Mouse (Mus musculus): ENCODE data around the gene Irf9. TPM values are rescaled to one million over a fixed set of nuclear protein-coding genes. Genes with fewer than 3 reads are reported as not detected.

Gene Irf9
- polyA plus RNA-seq, 1 experiment, result 10.9 TPM

DNA sequence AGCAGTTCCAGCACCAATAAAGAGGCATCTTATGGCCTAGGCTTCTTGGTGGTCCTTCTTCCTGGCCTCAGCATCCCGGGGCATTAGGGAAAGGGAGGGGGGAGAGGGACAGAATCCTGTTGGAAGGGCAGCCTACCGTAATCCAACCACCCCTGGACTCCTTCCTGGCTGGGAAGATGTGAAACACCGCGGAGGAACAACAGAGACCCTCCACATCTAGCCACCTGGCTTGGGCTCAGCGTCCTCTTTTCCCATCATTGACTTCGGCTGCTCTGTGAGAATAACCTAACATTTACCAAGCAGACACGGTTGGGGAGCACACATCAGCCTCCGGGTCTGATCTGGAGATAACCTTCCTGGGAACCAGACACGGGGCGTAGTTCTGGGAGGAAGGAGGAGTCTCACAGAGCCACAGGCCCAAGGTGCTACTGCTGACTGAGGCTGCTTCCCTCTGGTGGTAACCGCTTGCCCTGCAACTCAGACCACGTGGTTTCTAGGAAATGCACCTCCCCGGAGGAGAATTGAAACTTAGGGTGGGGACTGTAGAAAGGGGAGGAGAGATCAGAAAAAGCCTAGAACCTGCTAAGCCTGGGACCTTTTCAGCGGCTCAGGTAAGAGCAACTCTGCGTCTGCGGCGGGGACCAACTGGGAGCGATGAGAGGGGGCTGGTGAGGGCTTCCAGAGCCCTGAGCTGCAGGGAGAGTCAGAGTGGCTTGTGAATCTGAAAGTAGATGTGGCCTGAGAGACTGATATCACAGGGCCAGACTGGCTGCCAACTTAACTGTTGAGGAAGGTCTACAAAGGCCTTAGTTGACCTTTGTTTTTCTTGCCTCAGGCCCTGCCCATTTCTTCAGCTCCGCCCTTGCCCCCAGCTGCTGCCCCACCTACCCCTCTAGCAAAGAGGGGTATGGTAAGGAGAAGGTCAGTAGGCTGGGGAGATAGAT lies 534 bp downstream of the Irf9 start:
- H3K9ac ChIP-seq (ENCODE audit: low read depth, poor library complexity, severe bottlenecking), result peak overlapping the region; percentile 24; the same call in 1 of the 2 replicates
- no peaks in the 10 kb centered on the region for H3K27me3 ChIP-seq (ENCODE audit: control insufficient read depth, insufficient read depth, low read length, poor library complexity, severe bottlenecking)
- peak overlapping the region; percentile 46 for H3K4me3 ChIP-seq (ENCODE audit: low read depth, low read length)
- peak overlapping the region; percentile 88 for H3K27ac ChIP-seq (ENCODE audit: insufficient read depth, low read length)
- no peaks in the 10 kb centered on the region for H3K9me3 ChIP-seq (replicated peaks; ENCODE audit: control insufficient read depth, insufficient read depth, low read length, poor library complexity, severe bottlenecking)
- TF ChIP-seq EP300 (IDR thresholded peaks at IDR 0.05; ENCODE audit: insufficient read depth, low read depth, low read length), result peak; percentile 86
- TF ChIP-seq CTCF (IDR thresholded peaks at IDR 0.05; ENCODE audit: low read depth, low read length), result peak; percentile 86
- TF ChIP-seq POLR2A (IDR thresholded peaks at IDR 0.05; ENCODE audit: insufficient read depth, low read length), result peak; percentile 9
- H3K36me3 ChIP-seq (ENCODE audit: control insufficient read depth, insufficient read depth, low read length, poor library complexity, severe bottlenecking), result peaks cover 35% of the 10 kb centered on the region
- H3K4me1 ChIP-seq (ENCODE audit: control insufficient read depth, insufficient read depth, low read length), result peaks cover 4% of the 10 kb centered on the region

DNA sequence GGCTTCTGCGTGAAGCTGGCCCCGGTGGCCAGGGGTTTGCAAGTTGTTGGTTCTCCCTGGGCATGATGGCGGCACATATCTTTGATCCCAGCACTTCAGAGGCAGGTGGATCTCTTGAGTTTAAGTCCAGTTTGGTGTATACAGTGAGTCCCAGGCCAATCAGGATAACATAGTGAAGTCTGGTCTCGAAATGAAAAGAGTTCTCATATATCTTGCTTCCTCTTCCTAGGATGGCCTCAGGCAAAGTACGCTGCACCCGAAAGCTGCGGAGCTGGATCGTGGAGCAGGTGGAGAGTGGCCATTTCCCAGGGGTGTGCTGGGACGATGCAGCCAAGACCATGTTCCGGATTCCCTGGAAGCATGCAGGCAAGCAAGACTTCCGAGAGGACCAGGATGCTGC lies 1.5 kb downstream of the Irf9 start:
- peak overlapping the region; percentile 88 for H3K27ac ChIP-seq (ENCODE audit: insufficient read depth, low read length)
- H3K36me3 ChIP-seq (ENCODE audit: control insufficient read depth, insufficient read depth, low read length, poor library complexity, severe bottlenecking), result peaks cover 35% of the 10 kb centered on the region
- peak overlapping the region; percentile 22 for H3K4me3 ChIP-seq (ENCODE audit: low read depth, low read length)
- H3K27me3 ChIP-seq (ENCODE audit: control insufficient read depth, insufficient read depth, low read length, poor library complexity, severe bottlenecking), result no peaks in the 10 kb centered on the region
- H3K4me1 ChIP-seq (ENCODE audit: control insufficient read depth, insufficient read depth, low read length), result peaks cover 4% of the 10 kb centered on the region
- TF ChIP-seq CTCF (IDR thresholded peaks at IDR 0.05; ENCODE audit: low read depth, low read length) (no peak), EP300 (IDR thresholded peaks at IDR 0.05; ENCODE audit: insufficient read depth, low read depth, low read length) (no peak), POLR2A (IDR thresholded peaks at IDR 0.05; ENCODE audit: insufficient read depth, low read length) (no peak)
- H3K9ac ChIP-seq (ENCODE audit: low read depth, poor library complexity, severe bottlenecking), result no peak overlapping the region; the same call in 1 of the 2 replicates
- no peaks in the 10 kb centered on the region for H3K9me3 ChIP-seq (replicated peaks; ENCODE audit: control insufficient read depth, insufficient read depth, low read length, poor library complexity, severe bottlenecking)

DNA sequence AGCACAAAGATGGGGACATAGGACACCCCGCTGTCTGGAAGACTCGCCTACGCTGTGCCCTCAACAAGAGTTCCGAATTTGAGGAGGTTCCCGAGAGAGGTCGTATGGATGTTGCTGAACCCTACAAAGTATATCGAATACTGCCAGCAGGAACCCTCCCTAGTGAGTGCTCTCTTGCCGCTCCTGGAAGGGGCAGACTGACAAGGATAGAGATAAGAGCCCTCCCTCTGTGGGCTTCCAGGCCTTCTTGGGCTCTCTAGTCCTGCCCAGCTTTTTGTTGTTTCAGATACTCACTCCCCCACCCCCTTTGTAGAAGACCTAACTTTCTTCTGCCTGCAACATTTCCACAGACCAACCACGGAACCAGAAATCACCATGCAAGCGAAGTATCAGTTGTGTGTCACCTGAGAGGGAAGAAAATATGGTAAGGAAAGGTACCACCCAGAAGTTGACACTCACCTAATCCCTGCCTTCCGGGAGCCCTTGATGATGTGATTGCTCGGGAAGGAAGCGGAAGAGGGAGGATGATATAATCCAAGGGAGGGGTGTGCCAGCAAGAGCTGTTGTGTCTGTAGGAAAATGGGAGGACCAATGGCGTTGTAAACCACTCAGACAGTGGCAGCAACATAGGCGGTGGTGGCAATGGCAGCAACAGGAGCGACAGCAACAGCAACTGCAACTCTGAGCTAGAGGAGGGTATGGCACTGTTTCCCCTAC lies 2.5 kb downstream of the Irf9 start:
- H3K9me3 ChIP-seq (replicated peaks; ENCODE audit: control insufficient read depth, insufficient read depth, low read length, poor library complexity, severe bottlenecking), result no peaks in the 10 kb centered on the region
- TF ChIP-seq CTCF (IDR thresholded peaks at IDR 0.05; ENCODE audit: low read depth, low read length), result no peak
- no peak for TF ChIP-seq EP300 (IDR thresholded peaks at IDR 0.05; ENCODE audit: insufficient read depth, low read depth, low read length)
- no peak for TF ChIP-seq POLR2A (IDR thresholded peaks at IDR 0.05; ENCODE audit: insufficient read depth, low read length)
- peak overlapping the region; percentile 46; the same call in 1 of the 2 replicates for H3K27ac ChIP-seq (ENCODE audit: insufficient read depth, low read length)
- H3K4me1 ChIP-seq (ENCODE audit: control insufficient read depth, insufficient read depth, low read length), result peaks cover 4% of the 10 kb centered on the region
- peaks cover 35% of the 10 kb centered on the region for H3K36me3 ChIP-seq (ENCODE audit: control insufficient read depth, insufficient read depth, low read length, poor library complexity, severe bottlenecking)
- H3K27me3 ChIP-seq (ENCODE audit: control insufficient read depth, insufficient read depth, low read length, poor library complexity, severe bottlenecking), result no peaks in the 10 kb centered on the region
- peak overlapping the region; percentile 23 for H3K9ac ChIP-seq (ENCODE audit: low read depth, poor library complexity, severe bottlenecking)
- no peak overlapping the region for H3K4me3 ChIP-seq (ENCODE audit: low read depth, low read length)

DNA sequence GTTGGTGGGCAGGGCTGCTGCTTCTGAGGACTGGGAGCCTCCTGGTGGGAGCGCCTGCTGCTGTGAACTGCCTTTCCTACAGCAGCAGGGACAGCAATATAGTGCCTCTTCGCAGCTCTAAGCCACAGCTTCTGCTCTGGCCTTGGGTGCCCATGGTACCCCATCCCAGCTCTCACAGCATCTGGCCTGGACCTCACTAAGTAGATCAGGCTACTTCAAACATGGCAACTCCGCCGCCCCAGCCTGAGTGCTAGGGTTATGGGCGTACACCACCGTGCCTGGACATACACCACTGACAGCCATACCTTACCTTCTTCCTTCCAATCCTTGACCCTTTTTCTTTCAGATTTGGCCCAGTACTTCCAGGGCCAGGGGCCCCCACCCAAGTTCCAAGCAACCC lies 5.0 kb downstream of the Irf9 start:
- H3K9ac ChIP-seq (ENCODE audit: low read depth, poor library complexity, severe bottlenecking), result no peak overlapping the region
- TF ChIP-seq CTCF (IDR thresholded peaks at IDR 0.05; ENCODE audit: low read depth, low read length) (no peak), EP300 (IDR thresholded peaks at IDR 0.05; ENCODE audit: insufficient read depth, low read depth, low read length) (no peak), POLR2A (IDR thresholded peaks at IDR 0.05; ENCODE audit: insufficient read depth, low read length) (no peak)
- peaks cover 4% of the 10 kb centered on the region for H3K4me1 ChIP-seq (ENCODE audit: control insufficient read depth, insufficient read depth, low read length)
- H3K4me3 ChIP-seq (ENCODE audit: low read depth, low read length), result no peak overlapping the region
- H3K9me3 ChIP-seq (replicated peaks; ENCODE audit: control insufficient read depth, insufficient read depth, low read length, poor library complexity, severe bottlenecking), result no peaks in the 10 kb centered on the region
- peaks cover 25% of the 10 kb centered on the region for H3K36me3 ChIP-seq (ENCODE audit: control insufficient read depth, insufficient read depth, low read length, poor library complexity, severe bottlenecking)
- no peak overlapping the region for H3K27ac ChIP-seq (ENCODE audit: insufficient read depth, low read length)
- H3K27me3 ChIP-seq (ENCODE audit: control insufficient read depth, insufficient read depth, low read length, poor library complexity, severe bottlenecking), result no peaks in the 10 kb centered on the region

DNA sequence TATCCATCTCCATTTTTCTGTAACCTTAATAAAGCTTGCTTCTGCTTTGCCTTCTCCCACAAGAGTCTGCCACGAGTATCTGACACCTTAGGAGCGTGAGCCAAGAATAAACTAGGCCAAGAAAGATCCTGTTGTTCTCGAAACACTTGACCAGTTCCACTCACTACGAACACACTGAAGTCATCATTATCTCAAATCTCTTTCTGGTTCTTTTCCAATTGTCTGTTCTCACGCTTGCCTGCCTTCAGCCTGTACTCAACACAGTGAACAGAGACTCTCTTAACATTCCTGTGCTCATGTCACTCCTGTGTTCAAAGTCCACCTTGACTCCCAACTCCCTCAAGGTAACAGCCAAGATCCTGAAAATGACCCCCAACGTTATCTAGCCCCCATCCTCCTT lies 10.0 kb downstream of the Irf9 start:
- Histone ChIP-seq H3K36me3 (ENCODE audit: control insufficient read depth, insufficient read depth, low read length, poor library complexity, severe bottlenecking) (peaks cover 13% of the 10 kb centered on the region), H3K27me3 (ENCODE audit: control insufficient read depth, insufficient read depth, low read length, poor library complexity, severe bottlenecking) (no peaks in the 10 kb centered on the region), H3K9ac (ENCODE audit: low read depth, poor library complexity, severe bottlenecking) (no peak overlapping the region), H3K4me3 (ENCODE audit: low read depth, low read length) (no peak overlapping the region), H3K9me3 (replicated peaks; ENCODE audit: control insufficient read depth, insufficient read depth, low read length, poor library complexity, severe bottlenecking) (no peaks in the 10 kb centered on the region), H3K27ac (ENCODE audit: insufficient read depth, low read length) (no peak overlapping the region), H3K4me1 (ENCODE audit: control insufficient read depth, insufficient read depth, low read length) (no peaks in the 10 kb centered on the region)
- TF ChIP-seq POLR2A (IDR thresholded peaks at IDR 0.05; ENCODE audit: insufficient read depth, low read length), result no peak
- no peak for TF ChIP-seq EP300 (IDR thresholded peaks at IDR 0.05; ENCODE audit: insufficient read depth, low read depth, low read length)
- TF ChIP-seq CTCF (IDR thresholded peaks at IDR 0.05; ENCODE audit: low read depth, low read length), result no peak

Data from ES-Bruce4 (cell line).